8 mouse cellular contexts compared by ENCODE assay signal in genomic region chr5:81019590-81020254, GRCm38 (mm10). TPM values are rescaled to one million over a fixed set of nuclear protein-coding genes. Genes with fewer than 3 reads are reported as not detected.
DNase-seq lines count a peak whose midpoint lies in the region; ATAC-seq and TF ChIP-seq lines count a peak whose summit lies in the region.

Gene Adgrl3, plus strand, starts transcription at chr5:81020138.

- H3K4me1 ChIP-seq in hindbrain, embryonic 13.5 days (replicated peaks) = peaks cover 17% of the 10 kb centered on the region

- H3K4me3 ChIP-seq in hindbrain, embryonic 13.5 days = peak within 1 kb of the TSS; percentile 91
- peak within 1 kb of the TSS; percentile 81 for H3K4me3 ChIP-seq in left cerebral cortex, adult 2 months

- no peaks in the 10 kb centered on the region for H3K9me3 ChIP-seq in hindbrain, embryonic 13.5 days

- WGBS in hindbrain, embryonic 13.5 days = under 1% methylated on average over 60 of the region's 70 CpGs

- no peaks in the 10 kb centered on the region for H3K27me3 ChIP-seq in hindbrain, embryonic 13.5 days

- peak; percentile 80 for DNase-seq in adrenal gland, postnatal 10 days
- DNase-seq in cerebellum, postnatal 25 days = peak; percentile 94 to 95
- peak; percentile 81 to 82 for DNase-seq in frontal cortex, postnatal 36 days (ENCODE audit: low spot score in 2 of 2)
- DNase-seq in left cerebral cortex, adult 2 months (ENCODE audit: extremely low spot score in 1 of 2, low spot score in 2 of 2) = peak; percentile 83 to 84
- peak; percentile 54 for DNase-seq in lung, postnatal 25 days (ENCODE audit: low spot score)
- peak; percentile 78 to 79 for DNase-seq in right cerebral cortex, adult 2 months (ENCODE audit: low spot score in 2 of 2)
- no peak for DNase-seq in spleen, postnatal 36 days (ENCODE audit: low spot score in 2 of 2)

- peak; percentile 91 for ATAC-seq in hindbrain, embryonic 13.5 days (ENCODE audit: low FRiP score)

- H3K4me2 ChIP-seq in hindbrain, embryonic 13.5 days = peak within 1 kb of the TSS; percentile 81

- H3K36me3 ChIP-seq in hindbrain, embryonic 13.5 days = no peaks in the 10 kb centered on the region

- H3K9ac ChIP-seq in hindbrain, embryonic 13.5 days = peak within 1 kb of the TSS; percentile 96

- intact Hi-C loops in left cerebral cortex, adult 2 months (cut with DNase I) = loop anchor here (2.0 to 10.0 kb wide), 6 partner anchors 138 to 1328 kb away; no protein-coding TSS in a partner anchor

- TF ChIP-seq CTCF in left cerebral cortex, adult 2 months (IDR thresholded peaks at IDR 0.05) = no peak

- H3K27ac ChIP-seq in hindbrain, embryonic 13.5 days = peak within 1 kb of the TSS; percentile 100
- H3K27ac ChIP-seq in left cerebral cortex, adult 2 months = peak within 1 kb of the TSS; percentile 96

RNA-seq across cellular contexts. Expression of gene Adgrl3, which starts in this region (rescaled TPM):
- 10 to 100 TPM in 1 of 2 experiments, 1 to 10 TPM in 1; 8.8 to 17.0 TPM for total RNA-seq in adrenal gland, postnatal 10 days (2021)
- 64.6 and 65.5 TPM in 2 replicates for polyA plus RNA-seq in hindbrain, embryonic 13.5 days (2015; fragmentation: Nextera tagmentation; extraction: Ambion mirVana)
- total RNA-seq in left cerebral cortex, adult 2 months (2021) = 100 to 1,000 TPM; 219 to 231 TPM

Comparison
In these comparisons a context has a peak if more than half of its experiments do, and no peak if none do; other contexts are left out.
1. RNA of gene Adgrl3 (total RNA-seq): 219 to 231 TPM in left cerebral cortex, adult 2 months; 8.8 to 17.0 TPM in adrenal gland, postnatal 10 days; every median in the first group is over 10 times any median in the second.
2. DNase-seq: peak in adrenal gland, postnatal 10 days (single experiment), cerebellum, postnatal 25 days (2 of 2), frontal cortex, postnatal 36 days (2 of 2), left cerebral cortex, adult 2 months (2 of 2), lung, postnatal 25 days (single experiment) and right cerebral cortex, adult 2 months (2 of 2); none in spleen, postnatal 36 days (0 of 2).